Mouse (Mus musculus) spleen, adult 2 months (tissue): ENCODE measurements around the gene Mpv17l2. TPM values are rescaled to one million over a fixed set of nuclear protein-coding genes. Genes with fewer than 3 reads are reported as not detected.

ENCODE experiments used
- DNase-seq, 2 experiments: peaks; one replicate each; pipeline versions ENCODE4 v3.0.0 to v3.0.0-alpha.2; 2012 to 2021; ENCODE audit warnings: low spot score in 2 of 2, low read depth in 1 of 2
- H3K27ac ChIP-seq: fragments of 200-500 bp; 2 replicates; pipeline ENCODE4 v1.5.1; 2012; ENCODE audit warnings: low read length, inconsistent platforms; ENCODE audit not compliant: insufficient read depth
- H3K27me3 ChIP-seq: fragments of 200-500 bp; 2 replicates; pipeline ENCODE4 v1.6.1; 2012; ENCODE audit warnings: mild to moderate bottlenecking, moderate library complexity, low read length, inconsistent platforms; ENCODE audit not compliant: control insufficient read depth, insufficient read depth
- H3K36me3 ChIP-seq: fragments of 200-500 bp; 2 replicates; pipeline ENCODE4 v1.6.1; 2012; ENCODE audit warnings: mild to moderate bottlenecking, low read length, inconsistent platforms; ENCODE audit not compliant: control insufficient read depth, insufficient read depth
- H3K4me1 ChIP-seq: fragments of 200-500 bp; 2 replicates; pipeline ENCODE4 v1.6.1; 2011; ENCODE audit warnings: inconsistent platforms; ENCODE audit not compliant: control insufficient read depth, insufficient read depth, insufficient read length
- H3K4me3 ChIP-seq: fragments of 200-500 bp; 2 replicates; pipeline ENCODE4 v1.5.1; 2011; ENCODE audit warnings: mild to moderate bottlenecking, inconsistent platforms; ENCODE audit not compliant: insufficient read depth, insufficient read length; ENCODE audit errors: extremely low read depth
- CTCF ChIP-seq: fragments of 200-500 bp; IDR thresholded peaks from 2 replicates; pipeline ENCODE4 v1.5.1; 2011; ENCODE audit warnings: mild to moderate bottlenecking, inconsistent platforms; ENCODE audit not compliant: insufficient read depth, insufficient read length, insufficient replicate concordance; ENCODE audit errors: extremely low read depth
- POLR2A ChIP-seq: fragments of 200-500 bp; IDR thresholded peaks from 2 replicates; pipeline ENCODE4 v1.6.1; 2011; ENCODE audit warnings: low read depth, low read length, inconsistent platforms
- WGBS: fragments of 180-500 bp; shearing (Covaris S2); methylation state at CpG from one replicate; pipeline ENCODE4 v1.1.7; 2018; 5-methylcytosine and 5-hydroxymethylcytosine counted together
- polyA plus RNA-seq: library from polyadenylated mRNA; depleted of rRNA; stranded (reverse); fragments of >200 nt; gene quantifications from 2 replicates; pipeline ENCODE4 v1.2.3, GENCODE M21; 2012

The Mpv17l2 gene
- polyA plus RNA-seq, 1 experiment = 37.3 TPM

DNA sequence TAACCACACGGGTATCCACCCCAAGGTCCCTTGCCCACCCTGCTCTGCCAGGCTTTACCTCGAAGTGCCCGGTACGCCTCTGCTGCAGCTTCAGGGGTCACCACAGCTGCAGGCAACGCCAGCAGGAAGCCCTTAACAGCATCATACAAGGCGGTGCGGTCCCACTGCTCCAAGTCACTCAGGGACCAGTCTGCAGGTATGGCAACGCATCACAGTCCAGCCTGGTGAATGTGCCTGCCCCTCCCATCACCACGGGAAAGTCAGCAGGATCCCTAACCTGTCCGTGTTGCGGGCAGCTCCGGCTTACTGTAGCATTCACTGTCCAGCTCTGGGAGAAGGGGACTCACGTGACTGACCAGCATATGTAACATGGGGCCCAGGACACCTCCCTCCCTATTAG, 11.3 kb upstream of the Mpv17l2 start:
- Histone ChIP-seq H3K4me3 (no peak overlapping the region), H3K27me3 (no peaks in the 10 kb centered on the region), H3K36me3 (peaks cover 1% of the 10 kb centered on the region; the same call in 1 of the 2 replicates), H3K4me1 (peaks cover 27% of the 10 kb centered on the region), H3K27ac (no peak overlapping the region)
- 94% methylated on average over 13 of the region's 13 CpGs for WGBS
- no peak for DNase-seq
- TF ChIP-seq POLR2A (no peak), CTCF (no peak)

GRCm38 (mm10) chr8:70771217-70771616, 10.5 kb upstream of the Mpv17l2 start:
- H3K4me1 ChIP-seq = peaks cover 29% of the 10 kb centered on the region
- no peak for TF ChIP-seq POLR2A
- TF ChIP-seq CTCF = no peak
- no peak overlapping the region for H3K27ac ChIP-seq
- no peaks in the 10 kb centered on the region for H3K27me3 ChIP-seq
- 72% methylated on average over 7 of the region's 7 CpGs for WGBS
- no peak for DNase-seq
- no peak overlapping the region for H3K4me3 ChIP-seq
- H3K36me3 ChIP-seq = peaks cover 1% of the 10 kb centered on the region; the same call in 1 of the 2 replicates

GRCm38 (mm10) chr8:70770748-70771147, 10.0 kb upstream of the Mpv17l2 start:
- DNase-seq = no peak
- Histone ChIP-seq H3K4me3 (no peak overlapping the region), H3K27ac (no peak overlapping the region), H3K27me3 (no peaks in the 10 kb centered on the region), H3K36me3 (peaks cover 1% of the 10 kb centered on the region; the same call in 1 of the 2 replicates), H3K4me1 (peaks cover 29% of the 10 kb centered on the region)
- 92% methylated on average over 13 of the region's 13 CpGs for WGBS
- TF ChIP-seq CTCF (no peak), POLR2A (no peak)

DNA sequence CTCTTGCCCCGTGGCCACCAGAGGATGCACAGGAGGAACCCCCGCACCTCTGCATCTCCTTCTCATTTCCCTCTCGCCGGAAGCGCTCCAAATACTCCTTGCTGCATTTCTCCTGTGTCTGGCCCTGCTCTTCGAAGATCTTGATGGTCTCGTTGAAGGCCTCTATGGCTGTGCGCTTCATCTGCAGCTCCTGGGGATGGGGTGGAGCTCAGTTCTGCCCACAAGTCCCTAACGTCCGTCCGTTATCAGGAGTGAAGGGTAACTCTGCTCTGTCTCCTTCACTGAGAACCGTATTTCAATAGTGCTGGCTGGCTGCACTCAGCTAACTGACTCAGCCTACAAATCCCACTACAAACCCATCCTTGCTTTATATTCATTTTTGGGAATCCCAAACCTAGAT, 9.1 kb upstream of the Mpv17l2 start:
- 75% methylated on average over 12 of the region's 12 CpGs for WGBS

DNA sequence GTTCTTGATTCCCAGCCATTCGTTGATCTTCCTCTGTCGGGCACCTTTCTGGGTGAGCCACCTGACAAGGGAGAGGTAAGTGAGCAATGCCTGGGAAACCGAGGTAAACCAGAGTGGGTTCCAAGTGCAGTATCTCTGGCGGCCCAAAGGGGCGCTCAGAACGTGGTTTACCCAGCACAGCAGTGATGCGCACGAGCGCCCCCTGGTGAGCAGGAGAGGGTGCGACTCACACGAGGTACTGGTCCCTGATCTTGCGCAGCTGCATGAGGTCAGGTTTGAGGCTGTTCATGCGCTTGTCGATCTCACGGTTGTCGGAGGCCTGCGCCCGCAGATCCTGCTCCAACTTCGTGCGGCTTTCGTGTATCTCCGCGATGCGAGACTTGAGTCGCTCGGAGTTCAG, 8.6 kb upstream of the Mpv17l2 start:
- Histone ChIP-seq H3K27me3 (no peaks in the 10 kb centered on the region), H3K4me1 (peaks cover 29% of the 10 kb centered on the region), H3K4me3 (no peak overlapping the region), H3K27ac (peak overlapping the region; percentile 85), H3K36me3 (peaks cover 3% of the 10 kb centered on the region; the same call in 1 of the 2 replicates)
- 6% methylated on average over 26 of the region's 26 CpGs for WGBS
- peak; percentile 88 to 96 for DNase-seq
- TF ChIP-seq POLR2A (no peak), CTCF (peak; percentile 100)

More for the DNA sequence above, 9.1 kb upstream of the Mpv17l2 start:
- DNase-seq = no peak
- Histone ChIP-seq H3K4me3 (no peak overlapping the region), H3K27me3 (no peaks in the 10 kb centered on the region), H3K4me1 (peaks cover 24% of the 10 kb centered on the region), H3K27ac (no peak overlapping the region), H3K36me3 (peaks cover 1% of the 10 kb centered on the region; the same call in 1 of the 2 replicates)
- TF ChIP-seq POLR2A (no peak), CTCF (no peak)

GRCm38 (mm10) chr8:70768956-70769355, 8.2 kb upstream of the Mpv17l2 start:
- WGBS = 81% methylated on average over 16 of the region's 16 CpGs
- H3K4me1 ChIP-seq = peaks cover 30% of the 10 kb centered on the region

DNA sequence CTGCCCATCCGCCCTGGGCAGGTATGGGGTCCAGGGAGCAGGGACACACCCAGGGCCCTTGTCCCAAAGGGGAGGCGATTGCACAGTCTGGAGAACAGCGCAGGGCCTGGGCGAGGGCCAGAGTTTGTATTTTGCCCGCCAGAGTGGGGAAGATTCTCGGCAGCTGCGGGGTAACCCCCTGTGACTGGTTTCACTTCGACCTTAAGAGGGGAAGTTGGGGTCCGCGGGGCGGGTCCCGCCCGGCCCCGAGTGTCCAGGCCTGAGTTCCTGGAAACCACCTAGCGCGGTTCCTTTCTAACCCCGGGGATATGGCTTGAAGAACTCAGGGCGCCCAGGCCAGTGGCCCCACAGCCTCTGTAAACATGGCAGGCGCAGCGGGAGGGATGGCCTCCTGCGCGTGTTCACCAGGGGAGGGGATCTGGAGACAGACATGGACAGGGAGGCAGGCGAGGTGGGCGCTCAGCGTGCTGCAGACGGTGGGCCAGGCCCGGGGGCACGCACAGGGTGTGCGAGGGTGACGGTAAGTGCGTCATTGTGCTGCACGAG, 7.6 kb upstream of the Mpv17l2 start:
- no peaks in the 10 kb centered on the region for H3K27me3 ChIP-seq
- no peak for TF ChIP-seq CTCF
- TF ChIP-seq POLR2A = no peak
- H3K36me3 ChIP-seq = peaks cover 11% of the 10 kb centered on the region
- DNase-seq = peak in 1 of 2 experiments; percentile 84
- 55% methylated on average over 32 of the region's 32 CpGs for WGBS
- peak overlapping the region; percentile 90 for H3K27ac ChIP-seq
- H3K4me3 ChIP-seq = peak overlapping the region; percentile 25; the same call in 1 of the 2 replicates
- peaks cover 32% of the 10 kb centered on the region for H3K4me1 ChIP-seq

More at GRCm38 (mm10) chr8:70768956-70769355, 8.2 kb upstream of the Mpv17l2 start:
- H3K27me3 ChIP-seq = no peaks in the 10 kb centered on the region
- TF ChIP-seq POLR2A = no peak
- TF ChIP-seq CTCF = no peak
- peak in 1 of 2 experiments; percentile 45 for DNase-seq
- peaks cover 7% of the 10 kb centered on the region for H3K36me3 ChIP-seq
- H3K4me3 ChIP-seq = no peak overlapping the region
- peak overlapping the region; percentile 85 for H3K27ac ChIP-seq
